Mouse (Mus musculus) neural tube, embryonic 12.5 days (tissue): Measurements from ENCODE around the gene Dcps. TPM values are rescaled to one million over a fixed set of nuclear protein-coding genes. Genes with fewer than 3 reads are reported as not detected.

ENCODE experiments used
- ATAC-seq: fragments of 200-750 bp; cut with Nextera tagmentation; 2 replicates; pipeline ENCODE4 v1.8.0; 2017; ENCODE audit warnings: low read depth, mild to moderate bottlenecking, moderate TSS enrichment, moderate library complexity; ENCODE audit not compliant: low FRiP score
- H3K27ac ChIP-seq: fragments of 300-500 bp; sonication (generic); 2 replicates; pipeline ENCODE4 v1.5.1; 2016
- H3K27me3 ChIP-seq: fragments of 300-500 bp; sonication (generic); replicated peaks from 2 replicates; pipeline ENCODE4 v1.6.1; 2016; ENCODE audit warnings: mild to moderate bottlenecking
- H3K36me3 ChIP-seq: fragments of 300-500 bp; sonication (generic); 2 replicates; pipeline ENCODE4 v1.6.1; 2016; ENCODE audit warnings: mild to moderate bottlenecking
- H3K4me1 ChIP-seq: fragments of 300-500 bp; sonication (generic); 2 replicates; pipeline ENCODE4 v1.6.1; 2016
- H3K4me2 ChIP-seq: fragments of 300-500 bp; sonication (generic); replicated peaks from 2 replicates; pipeline ENCODE4 v1.6.1; 2016; ENCODE audit warnings: mild to moderate bottlenecking
- H3K4me3 ChIP-seq: fragments of 300-500 bp; sonication (generic); 2 replicates; pipeline ENCODE4 v1.5.1; 2016
- H3K9ac ChIP-seq: fragments of 300-500 bp; sonication (generic); 2 replicates; pipeline ENCODE4 v1.6.1; 2016; ENCODE audit warnings: mild to moderate bottlenecking
- H3K9me3 ChIP-seq: fragments of 300-500 bp; sonication (generic); 2 replicates; pipeline ENCODE4 v1.6.1; 2016; ENCODE audit warnings: mild to moderate bottlenecking
- WGBS: fragments of 180-500 bp; shearing (Covaris S2); methylation state at CpG from one replicate; pipeline ENCODE4 v1.1.7; 2016; 5-methylcytosine and 5-hydroxymethylcytosine counted together
- polyA plus RNA-seq: library from polyadenylated mRNA; unstranded; fragments of >200 nt; fragmentation: Nextera tagmentation; extraction: Ambion mirVana; gene quantifications from 2 replicates; pipeline ENCODE4 v1.2.1, GENCODE M21; 2016

Gene Dcps
- polyA plus RNA-seq, 1 experiment from 2014 or later: 71.7 TPM

DNA sequence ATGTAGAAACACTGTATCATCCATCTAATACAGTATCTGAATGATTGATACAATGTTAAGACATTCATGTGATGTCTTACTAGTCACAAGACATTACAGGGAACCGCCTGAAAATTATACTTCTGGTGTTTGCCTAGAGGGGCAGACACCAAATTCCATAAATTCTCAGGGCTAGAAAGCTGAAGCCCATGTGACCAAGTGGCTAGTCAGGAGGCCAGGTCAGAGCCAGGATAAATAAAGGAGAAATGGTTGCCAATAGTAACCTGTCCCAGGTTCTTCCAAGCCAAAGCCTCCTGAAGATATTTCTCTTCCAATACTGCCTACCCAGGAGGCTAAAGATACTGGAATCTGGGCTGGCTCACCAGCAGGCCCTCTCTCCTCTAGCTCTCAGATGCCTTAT, 80.1 kb downstream of the Dcps start:
- no peak overlapping the region for H3K27ac ChIP-seq
- H3K4me3 ChIP-seq: no peak overlapping the region
- 85% methylated on average over 1 of the region's 1 CpGs for WGBS
- no peaks in the 10 kb centered on the region for H3K27me3 ChIP-seq
- no peak overlapping the region for H3K9ac ChIP-seq
- no peak for ATAC-seq
- H3K36me3 ChIP-seq: no peaks in the 10 kb centered on the region
- H3K9me3 ChIP-seq: no peaks in the 10 kb centered on the region
- H3K4me1 ChIP-seq: no peaks in the 10 kb centered on the region
- H3K4me2 ChIP-seq: no peak overlapping the region

DNA sequence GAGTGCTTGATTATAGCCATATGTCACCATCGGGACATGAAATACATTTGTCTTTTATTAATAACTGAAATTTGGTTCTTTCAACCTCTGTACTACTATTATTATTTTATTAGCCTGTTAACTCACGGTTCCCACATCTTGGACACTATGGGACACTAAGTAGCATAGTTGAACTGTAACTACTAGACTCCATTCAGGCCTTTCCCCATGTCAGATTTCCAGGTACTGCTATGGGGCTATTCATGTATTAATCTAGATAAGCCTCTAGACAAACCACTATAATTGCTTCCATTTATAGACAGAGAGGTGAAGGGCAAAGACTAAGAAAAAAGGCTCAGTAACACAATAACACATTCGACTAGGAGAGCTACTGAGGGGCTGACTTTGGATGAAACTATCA, 82.5 kb downstream of the Dcps start:
- Histone ChIP-seq H3K27me3 (no peaks in the 10 kb centered on the region), H3K36me3 (no peaks in the 10 kb centered on the region), H3K4me2 (no peak overlapping the region), H3K9ac (no peak overlapping the region), H3K4me3 (no peak overlapping the region), H3K4me1 (no peaks in the 10 kb centered on the region), H3K27ac (no peak overlapping the region), H3K9me3 (no peaks in the 10 kb centered on the region)
- WGBS: 96% methylated on average over 3 of the region's 3 CpGs
- ATAC-seq: no peak

DNA sequence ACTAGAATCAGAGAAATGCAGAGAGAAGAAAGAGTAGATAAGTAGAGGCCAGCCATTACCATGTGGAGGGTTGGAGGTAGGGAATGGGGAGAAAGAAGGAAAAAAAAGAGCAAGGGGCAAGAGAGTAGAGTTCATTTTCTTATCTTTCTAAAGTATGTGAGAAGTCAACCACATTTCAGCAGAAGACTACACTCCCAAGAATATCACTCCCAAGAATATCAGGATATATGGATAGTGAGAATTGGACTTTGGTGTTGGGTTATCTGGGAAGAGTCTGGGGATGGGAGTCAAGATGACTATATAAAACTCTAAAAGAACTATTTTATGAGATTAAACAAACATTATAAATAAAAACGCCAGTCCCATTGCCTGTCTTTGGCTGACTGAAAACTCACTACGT, 83.0 kb downstream of the Dcps start:
- no peaks in the 10 kb centered on the region for H3K4me1 ChIP-seq
- H3K4me3 ChIP-seq: no peak overlapping the region
- H3K27ac ChIP-seq: no peak overlapping the region
- ATAC-seq: no peak
- no peak overlapping the region for H3K9ac ChIP-seq
- no peaks in the 10 kb centered on the region for H3K9me3 ChIP-seq
- no peak overlapping the region for H3K4me2 ChIP-seq
- 96% methylated on average over 2 of the region's 2 CpGs for WGBS
- no peaks in the 10 kb centered on the region for H3K36me3 ChIP-seq
- no peaks in the 10 kb centered on the region for H3K27me3 ChIP-seq

Other genes with a start within 250 kb of the Dcps start
- 11.5 and 11.8 TPM in 2 replicates for gene St3gal4, start 56.8 kb downstream of the Dcps start, polyA plus RNA-seq
- gene Srpr, start 24.1 kb upstream of the Dcps start, polyA plus RNA-seq: 78.0 and 79.1 TPM in 2 replicates
- gene Tirap, start 24.2 kb upstream of the Dcps start, polyA plus RNA-seq: 9.7 and 10.5 TPM in 2 replicates
- 49.2 and 50.1 TPM in 2 replicates for gene Foxred1, start 35.0 kb upstream of the Dcps start, polyA plus RNA-seq
- gene Fam118b, start 91.7 kb upstream of the Dcps start, polyA plus RNA-seq: 68.3 and 68.4 TPM in 2 replicates
- 24.4 and 25.1 TPM in 2 replicates for gene Rpusd4, start 91.8 kb upstream of the Dcps start, polyA plus RNA-seq
- gene Cdon, start 245.1 kb upstream of the Dcps start, polyA plus RNA-seq: 8.5 and 9.5 TPM in 2 replicates